Mouse (Mus musculus) layer of hippocampus, adult 9-11 months (tissue): ENCODE data around the gene Rasa2.
"Not testable (repeated sequence)": the region's sequence is repeated elsewhere in the genome, so short reads cannot be mapped to it uniquely, and the experiment has no call there.

Source experiments
- DNase-seq: peaks from one replicate; pipeline ENCODE4 v3.0.0; 2022

Rasa2 gene

GRCm38 (mm10) chr9:96577674-96578073 is 53.7 kb downstream of the Rasa2 start:
- DNase-seq: no peak

- DNase-seq: no peak
Observed at GRCm38 (mm10) chr9:96573252-96573651, 58.2 kb downstream of the Rasa2 start.

- DNase-seq: no peak
Observed at GRCm38 (mm10) chr9:96572754-96573153, 58.7 kb downstream of the Rasa2 start.

GRCm38 (mm10) chr9:96566470-96566996 is 64.9 kb downstream of the Rasa2 start:
- DNase-seq: no peak

- no peak for DNase-seq
Observed at GRCm38 (mm10) chr9:96563501-96563900, 67.9 kb downstream of the Rasa2 start.

GRCm38 (mm10) chr9:96559148-96559547 is 72.3 kb downstream of the Rasa2 start:
- no peak for DNase-seq

GRCm38 (mm10) chr9:96558594-96558993 is 72.8 kb downstream of the Rasa2 start:
- DNase-seq: no peak

- no peak for DNase-seq
Observed at GRCm38 (mm10) chr9:96554095-96554494, 77.3 kb downstream of the Rasa2 start.

GRCm38 (mm10) chr9:96545410-96545809 is 86.0 kb downstream of the Rasa2 start:
- peak; percentile 44 for DNase-seq

- DNase-seq: peak; percentile 51
Observed at GRCm38 (mm10) chr9:96543643-96544640, 87.5 kb downstream of the Rasa2 start.

- no peak for DNase-seq
Observed at GRCm38 (mm10) chr9:96538916-96539315, 92.5 kb downstream of the Rasa2 start.

- no peak for DNase-seq
Observed at GRCm38 (mm10) chr9:96537615-96537919, 93.8 kb downstream of the Rasa2 start.

GRCm38 (mm10) chr9:96536895-96537614 is 94.4 kb downstream of the Rasa2 start:
- DNase-seq: peak; percentile 26

- not testable (repeated sequence) for DNase-seq
Observed at GRCm38 (mm10) chr9:96536093-96536492, 95.3 kb downstream of the Rasa2 start.

- no peak for DNase-seq
Observed at GRCm38 (mm10) chr9:96535431-96535830, 96.0 kb downstream of the Rasa2 start.

GRCm38 (mm10) chr9:96534256-96534655 is 97.2 kb downstream of the Rasa2 start:
- DNase-seq: no peak

GRCm38 (mm10) chr9:96533476-96533875 is 97.9 kb downstream of the Rasa2 start:
- DNase-seq: no peak

- no peak for DNase-seq
Observed at GRCm38 (mm10) chr9:96532531-96532930, 98.9 kb downstream of the Rasa2 start.

- peak; percentile 37 for DNase-seq
Observed at GRCm38 (mm10) chr9:96530674-96531081, 100.7 kb downstream of the Rasa2 start.

GRCm38 (mm10) chr9:96529961-96530673 is 101.3 kb downstream of the Rasa2 start:
- DNase-seq: no peak

- DNase-seq: no peak
Observed at GRCm38 (mm10) chr9:96526011-96526410, 105.4 kb downstream of the Rasa2 start.

- no peak for DNase-seq
Observed at GRCm38 (mm10) chr9:96524972-96525506, 106.4 kb downstream of the Rasa2 start, which contains the start of gene Gm28729. Gene Gm28729 (minus strand): TSS chr9:96525264.

- no peak for DNase-seq
Observed at GRCm38 (mm10) chr9:96523148-96523547, 108.3 kb downstream of the Rasa2 start.
